Mouse (Mus musculus) adrenal gland, postnatal 25 days (tissue): ENCODE measurements at regions not wholly inside any gene's neighbourhood (a gene's known extent, or its start where the extent isn't known, plus 50 kb on each side); places are given as distances from the start of the nearest gene placed in this dataset.
"Not testable (repeated sequence)": the region's sequence is repeated elsewhere in the genome, so short reads cannot be mapped to it uniquely, and the experiment has no call there.

ENCODE experiments used
- DNase-seq: peaks from one replicate; pipeline ENCODE4 v3.0.0; 2021; ENCODE audit warnings: mixed read lengths

DNA sequence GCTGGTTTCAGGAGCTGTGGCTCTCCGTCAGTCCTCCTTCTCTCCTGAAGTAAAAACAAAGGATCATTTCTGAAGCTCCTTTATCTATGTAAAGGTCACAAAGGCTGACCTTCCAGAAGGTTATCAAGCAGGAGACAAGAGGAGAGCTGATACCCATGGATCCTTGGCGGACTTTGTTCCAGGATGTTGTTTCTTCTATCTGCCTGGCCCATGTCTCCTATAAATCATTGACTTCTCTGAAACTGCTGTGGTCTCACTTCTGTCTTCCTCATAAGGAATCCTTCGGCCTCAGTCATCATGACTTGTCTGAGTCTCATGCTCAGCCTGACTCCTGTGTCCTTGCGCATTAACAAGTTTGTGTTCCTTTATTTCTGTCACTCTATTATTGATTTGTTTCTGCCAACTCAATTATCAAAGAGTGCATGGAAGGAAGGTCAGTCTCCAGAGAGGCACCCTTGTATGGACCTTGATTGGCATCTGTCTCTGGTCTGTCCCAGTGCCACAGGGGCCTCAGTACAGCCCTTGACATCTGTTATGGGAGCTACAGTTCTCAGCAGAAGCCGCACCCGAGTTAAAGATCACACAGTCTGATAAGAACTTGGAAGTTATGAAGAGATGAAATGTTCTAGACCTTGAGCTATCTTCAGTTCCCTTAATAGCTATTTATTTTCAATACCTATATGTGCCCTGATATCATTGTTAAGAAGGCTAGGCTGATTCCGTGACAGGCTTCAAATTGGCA lies 53.2 kb upstream of the Dazl start:
- DNase-seq = no peak

DNA sequence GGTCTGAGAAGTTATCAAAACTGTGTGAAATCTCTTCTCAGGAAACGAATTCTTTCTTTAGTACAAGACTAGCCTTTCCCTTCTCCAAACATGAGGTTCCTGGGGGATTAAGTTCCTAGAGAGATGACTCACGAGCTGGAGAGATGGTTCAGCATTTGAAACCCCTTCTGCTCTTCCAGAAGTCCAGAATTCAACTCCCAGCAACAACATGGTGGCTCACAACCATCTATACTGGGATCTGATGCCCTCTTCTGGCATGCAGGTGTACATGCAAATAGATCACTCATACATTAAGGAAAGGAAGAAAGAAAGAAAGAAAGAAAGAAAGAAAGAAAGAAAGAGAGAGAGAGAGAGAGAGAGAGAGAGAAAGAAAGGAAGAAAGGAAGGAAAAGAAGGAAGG lies 60.4 kb upstream of the Dazl start:
- DNase-seq = not testable (repeated sequence)

DNA sequence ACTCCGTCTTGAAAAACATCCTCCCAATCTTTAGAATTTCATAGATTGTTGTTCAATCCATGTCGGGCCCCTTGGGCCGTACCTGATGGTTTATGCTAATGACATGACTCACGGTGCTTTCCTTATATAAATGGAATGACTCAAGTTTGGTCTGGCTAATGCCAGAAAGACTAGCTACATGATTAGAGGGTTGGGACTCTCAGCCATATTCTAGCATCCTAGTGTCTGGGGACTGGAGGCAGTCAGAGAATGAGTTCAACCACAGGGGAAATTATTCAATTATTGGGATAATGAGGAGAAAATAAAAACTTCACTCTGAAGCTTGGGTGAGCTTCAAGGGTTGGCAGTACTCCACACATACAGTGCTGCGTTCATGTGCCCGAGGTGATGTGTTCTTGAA lies 60.9 kb upstream of the Dazl start:
- no peak for DNase-seq

DNA sequence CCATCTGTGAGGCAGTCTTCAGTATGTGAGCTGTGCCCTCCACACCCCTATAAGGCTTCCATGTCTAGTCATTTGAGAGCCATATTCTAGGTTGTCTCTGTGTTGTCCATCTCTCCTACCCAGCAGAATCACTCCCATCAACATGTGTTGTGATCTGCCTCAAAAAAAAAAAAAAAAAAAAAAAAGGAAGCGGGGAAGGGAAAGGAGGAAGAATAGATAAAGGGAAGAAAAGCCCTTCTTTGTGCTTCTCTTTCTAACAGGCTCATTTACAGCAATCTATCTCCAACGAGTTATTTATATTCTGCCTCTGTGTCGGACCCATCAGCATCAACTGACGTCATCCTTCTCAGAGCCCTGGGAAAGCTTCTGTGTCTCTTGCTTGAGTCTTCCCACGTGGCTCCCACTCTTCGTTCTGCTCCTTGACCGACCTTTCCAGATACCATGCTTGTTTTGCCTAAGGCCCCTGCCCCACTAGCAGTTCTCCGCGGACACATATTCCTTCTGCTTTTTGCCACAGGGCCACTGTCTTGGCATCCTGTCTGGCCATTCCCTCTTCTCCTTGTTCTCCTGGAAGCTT lies 68.3 kb upstream of the Dazl start:
- DNase-seq = no peak

DNA sequence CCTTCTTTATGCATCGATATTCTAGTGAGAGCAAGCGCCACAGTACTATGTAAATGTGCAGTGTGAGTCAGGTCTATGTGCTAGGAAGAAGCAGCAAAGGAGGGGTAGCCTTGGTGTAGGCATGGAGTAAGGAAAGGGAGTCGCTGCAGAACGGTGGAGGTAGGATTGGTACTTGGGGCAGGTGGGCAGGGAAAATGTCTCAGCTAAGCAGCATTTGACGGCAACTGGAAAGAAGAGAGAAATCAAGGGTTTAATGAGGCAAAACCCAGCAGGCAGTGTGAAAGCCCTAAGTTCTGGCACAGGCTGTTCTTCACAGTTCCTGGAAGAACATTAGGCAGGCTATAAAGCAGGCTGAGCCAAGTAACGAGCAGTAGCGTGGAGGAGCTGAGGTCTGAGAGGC lies 72.0 kb upstream of the Dazl start:
- no peak for DNase-seq

GRCm38 (mm10) chr17:50366181-50366580 lies 72.7 kb upstream of the Dazl start:
- no peak for DNase-seq

DNA sequence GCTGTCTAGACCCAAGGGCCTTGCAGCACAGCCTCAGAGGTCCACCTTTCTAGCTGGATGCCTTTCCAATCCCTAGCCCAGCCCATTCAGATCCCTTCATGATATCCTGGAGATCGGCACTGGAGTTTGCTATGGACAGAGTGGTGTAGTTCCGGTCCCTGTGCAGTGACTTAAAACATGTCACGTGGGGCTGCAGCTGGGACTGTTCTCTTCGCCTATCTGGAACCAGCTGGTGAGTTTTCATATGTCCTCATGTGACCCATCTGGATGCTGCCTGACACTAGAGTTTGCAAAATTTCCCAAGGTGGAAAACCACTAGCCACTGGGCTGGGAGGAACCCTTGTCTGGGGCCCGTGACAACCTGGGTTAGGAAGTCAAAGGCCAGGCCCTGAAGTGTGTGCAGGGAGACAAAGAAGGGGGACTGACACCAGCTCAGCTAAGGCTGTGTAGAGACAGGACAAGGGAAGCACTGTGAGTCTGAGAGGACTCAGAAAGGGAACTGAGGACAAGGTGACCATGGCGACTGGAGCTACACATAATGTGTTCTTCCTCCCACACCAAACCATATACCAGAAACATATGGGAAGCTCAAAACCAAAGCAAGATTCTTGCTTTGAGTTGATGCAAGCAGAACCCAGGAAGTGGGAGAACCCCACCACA lies 75.9 kb upstream of the Dazl start:
- DNase-seq = no peak

GRCm38 (mm10) chr17:50370484-50370883 lies 77.0 kb upstream of the Dazl start:
- no peak for DNase-seq

DNA sequence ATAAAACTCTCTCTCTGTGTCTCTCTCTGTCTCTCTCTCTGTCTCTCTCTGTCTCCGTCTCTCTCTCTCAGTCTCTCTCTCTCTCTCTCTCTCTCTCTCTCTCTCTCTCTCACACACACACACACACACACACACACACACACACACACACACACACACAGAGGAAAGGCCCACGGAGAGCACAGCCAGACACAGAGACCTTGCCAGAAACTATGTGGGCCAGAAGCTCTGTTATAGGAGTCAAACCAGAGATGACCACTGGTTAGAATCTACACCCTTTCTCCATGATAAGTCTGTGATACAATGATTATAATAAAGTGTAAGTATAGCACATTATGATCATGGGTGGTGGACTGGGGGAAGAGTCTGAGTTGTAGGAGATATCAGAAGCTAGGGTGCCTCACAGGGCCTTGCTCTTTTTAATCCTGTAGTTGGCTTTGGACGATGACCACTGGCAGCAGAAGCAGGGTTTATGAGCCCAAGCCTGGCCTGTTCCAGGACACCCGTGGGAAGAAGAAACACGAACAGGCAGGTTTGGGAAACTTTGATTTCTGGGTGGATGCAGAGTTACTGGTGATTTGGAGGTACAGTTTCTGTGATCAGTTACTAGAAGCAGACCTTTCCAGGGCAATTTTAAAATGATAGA lies 80.2 kb upstream of the Dazl start:
- no peak for DNase-seq

GRCm38 (mm10) chr17:50375465-50375864 lies 82.0 kb upstream of the Dazl start:
- no peak for DNase-seq

DNA sequence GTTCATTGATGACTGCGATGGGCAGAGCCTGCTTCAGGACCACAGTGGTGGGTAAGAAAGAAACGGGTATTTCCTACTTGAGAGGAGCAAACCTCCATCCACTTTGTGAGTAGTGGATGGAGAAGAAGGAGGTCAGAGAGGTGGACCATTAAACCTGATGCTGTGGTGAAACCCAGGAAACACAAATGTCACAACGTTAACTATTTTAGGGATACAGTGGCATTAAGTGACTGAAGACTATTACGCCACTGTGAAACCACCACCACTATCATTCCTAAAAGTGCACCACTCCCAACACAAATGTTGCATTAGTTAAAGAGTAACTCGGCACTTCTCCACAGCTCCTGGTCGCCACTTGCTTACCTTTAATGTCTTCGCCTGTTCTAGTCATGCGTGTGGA lies 83.3 kb upstream of the Dazl start:
- no peak for DNase-seq

GRCm38 (mm10) chr17:50378141-50378727 lies 84.8 kb upstream of the Dazl start:
- no peak for DNase-seq

GRCm38 (mm10) chr17:50388715-50389710 lies 95.6 kb upstream of the Dazl start:
- no peak for DNase-seq

DNA sequence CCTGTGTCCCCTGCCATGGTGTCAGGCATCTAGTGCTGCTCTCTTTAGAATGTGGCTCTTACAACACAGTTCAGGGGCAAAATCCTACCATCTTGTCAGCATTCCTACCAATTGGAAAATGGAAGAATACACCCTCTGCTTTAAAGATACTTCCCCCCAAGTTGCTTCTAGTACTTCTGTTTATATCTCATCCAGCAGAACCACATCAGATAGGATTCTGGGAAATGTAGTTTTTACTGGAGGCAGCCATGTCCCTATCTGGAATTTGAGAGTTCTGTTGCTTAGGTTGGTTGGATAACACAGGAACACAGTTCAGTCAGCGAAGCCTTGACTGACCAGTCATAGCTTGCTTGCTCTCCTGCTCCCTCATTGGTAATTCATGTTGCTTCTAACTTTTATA lies 96.7 kb upstream of the Dazl start:
- no peak for DNase-seq

DNA sequence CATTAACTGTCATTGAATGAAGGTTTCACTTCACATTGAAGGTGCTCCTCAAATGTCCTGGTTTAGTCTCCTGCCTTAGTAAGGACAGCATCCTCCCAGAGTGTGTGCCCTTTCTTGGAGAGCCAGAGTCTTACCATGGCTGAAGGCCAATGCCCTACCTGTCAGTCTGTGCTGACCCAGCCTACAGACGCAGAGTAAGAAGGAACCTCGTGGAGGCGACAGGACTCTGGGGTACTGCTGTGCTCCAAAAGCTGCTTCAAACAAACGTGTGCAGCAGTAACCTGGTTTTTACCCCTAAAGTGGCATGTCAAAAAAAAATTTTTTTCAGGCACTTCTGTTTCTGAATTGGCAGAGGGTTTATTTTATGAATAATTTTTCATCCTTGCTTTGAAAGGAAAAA lies 97.8 kb upstream of the Dazl start:
- DNase-seq = no peak

GRCm38 (mm10) chr17:50391996-50392395 lies 98.6 kb upstream of the Dazl start:
- DNase-seq = no peak

- DNase-seq = no peak
Observed at GRCm38 (mm10) chr17:50392428-50392827, 99.0 kb upstream of the Dazl start.

GRCm38 (mm10) chr17:50392966-50393365 lies 99.5 kb upstream of the Dazl start:
- no peak for DNase-seq

DNA sequence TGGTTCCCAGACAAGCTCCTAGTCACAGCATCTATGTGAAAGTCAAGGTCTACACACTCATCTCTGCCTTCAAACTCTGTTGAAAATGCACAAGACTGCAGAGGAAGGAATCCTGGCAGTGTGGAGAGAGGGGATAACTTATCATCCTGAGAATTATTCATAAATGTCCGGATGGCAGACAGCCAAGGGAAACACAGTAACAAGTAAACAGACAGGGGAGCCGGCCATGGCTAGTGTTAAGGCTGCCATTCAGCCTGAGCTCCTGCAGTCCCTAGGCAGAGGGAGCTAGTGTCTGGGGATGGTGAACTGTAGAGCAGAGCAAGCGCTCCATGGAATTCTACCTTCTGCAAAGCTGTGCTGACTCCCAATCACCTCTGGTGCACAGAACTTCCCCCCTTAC lies 100.3 kb upstream of the Dazl start:
- DNase-seq = peak; percentile 61

GRCm38 (mm10) chr17:50394801-50395200 lies 101.4 kb upstream of the Dazl start:
- DNase-seq = no peak

- no peak for DNase-seq
Observed at GRCm38 (mm10) chr17:50395669-50396068, 102.2 kb upstream of the Dazl start.

GRCm38 (mm10) chr17:50397324-50397723 lies 103.9 kb upstream of the Dazl start:
- no peak for DNase-seq
